Mouse (Mus musculus): ENCODE measurements around the gene Smok3c.
"Not testable (repeated sequence)": the region's sequence is repeated elsewhere in the genome, so short reads cannot be mapped to it uniquely, and the experiment has no call there.

The Smok3c gene

GRCm38 (mm10) chr5:138052894-138053293 lies at the start of gene Smok3c:
Gene Smok3c, plus strand, starts transcription at chr5:138053194.
- DNase-seq (ENCODE audit: low spot score), result not testable (repeated sequence)

- DNase-seq (ENCODE audit: low spot score), result no peak
Observed at GRCm38 (mm10) chr5:138009437-138009836, 43.6 kb upstream of the Smok3c start.

- DNase-seq (ENCODE audit: low spot score), result no peak
Observed at GRCm38 (mm10) chr5:138012382-138012781, 40.6 kb upstream of the Smok3c start.

- no peak for DNase-seq (ENCODE audit: low spot score)
Observed at GRCm38 (mm10) chr5:138016530-138016929, 36.5 kb upstream of the Smok3c start.

GRCm38 (mm10) chr5:138016997-138017396 lies 36.0 kb upstream of the Smok3c start:
- DNase-seq (ENCODE audit: low spot score), result no peak

- not testable (repeated sequence) for DNase-seq (ENCODE audit: low spot score)
Observed at GRCm38 (mm10) chr5:138019577-138019976, 33.4 kb upstream of the Smok3c start.

DNA sequence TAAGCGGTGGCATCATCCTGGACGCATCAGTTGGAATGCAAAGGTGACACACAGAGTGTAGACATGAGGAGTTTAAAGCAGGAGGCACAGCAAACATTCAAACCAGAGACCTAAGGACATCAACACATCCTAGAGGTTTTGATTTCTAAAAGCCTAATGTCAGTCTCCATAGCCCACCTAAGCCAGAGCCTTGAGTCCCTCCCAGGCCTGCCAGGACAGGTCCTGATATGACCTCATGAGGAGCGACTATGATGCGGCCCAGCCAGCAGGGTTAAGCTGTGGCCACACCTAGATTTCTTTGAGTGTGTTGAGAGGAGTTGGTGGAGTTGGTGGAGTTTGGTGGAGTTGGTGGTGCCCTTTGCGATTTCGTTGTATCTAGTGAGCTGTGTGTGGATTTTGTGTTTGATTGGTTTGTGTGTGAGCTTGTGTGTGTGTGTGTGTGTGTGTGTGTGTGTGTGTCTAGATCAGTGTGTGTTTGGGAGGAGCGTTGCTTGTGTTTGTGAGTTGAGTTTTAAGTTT lies 32.0 kb upstream of the Smok3c start, which contains the start of the genes Smok3a and Smok3b:
Gene Smok3a, plus strand, starts transcription at position 301 of the 519 bp plus-strand sequence.
Gene Smok3b, plus strand, starts transcription at position 469 of the 519 bp plus-strand sequence.
- not testable (repeated sequence) for DNase-seq (ENCODE audit: low spot score)

GRCm38 (mm10) chr5:138073803-138074202 lies 20.8 kb downstream of the Smok3c start:
- no peak for DNase-seq (ENCODE audit: low spot score)

- DNase-seq (ENCODE audit: low spot score), result no peak
Observed at GRCm38 (mm10) chr5:138075684-138076083, 22.7 kb downstream of the Smok3c start.

GRCm38 (mm10) chr5:138076148-138076547 lies 23.2 kb downstream of the Smok3c start:
- no peak for DNase-seq (ENCODE audit: low spot score)

GRCm38 (mm10) chr5:138080456-138080855 lies 27.5 kb downstream of the Smok3c start:
- DNase-seq (ENCODE audit: low spot score), result no peak

DNA sequence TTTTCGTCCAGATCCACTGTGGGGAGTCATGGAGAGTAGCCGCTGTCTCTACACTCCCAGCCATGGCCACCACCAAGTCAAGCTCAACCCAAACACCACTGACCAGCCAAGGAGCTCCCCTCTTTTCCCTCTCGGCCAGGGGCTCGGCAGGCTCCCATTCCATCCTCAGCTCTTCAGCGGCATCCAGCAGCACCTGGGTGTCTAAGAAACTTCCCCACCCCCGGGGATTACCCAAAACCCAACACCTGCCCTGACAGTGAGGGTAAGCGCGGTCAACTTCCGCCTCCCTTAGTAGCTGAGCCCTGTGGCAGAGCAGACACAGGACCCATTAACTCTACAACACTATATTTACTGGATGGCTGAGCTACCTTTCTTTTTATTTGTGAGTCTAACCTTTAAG lies 28.5 kb downstream of the Smok3c start:
- no peak for DNase-seq (ENCODE audit: low spot score)

- no peak for DNase-seq (ENCODE audit: low spot score)
Observed at GRCm38 (mm10) chr5:138083318-138083900, 30.4 kb downstream of the Smok3c start.

DNA sequence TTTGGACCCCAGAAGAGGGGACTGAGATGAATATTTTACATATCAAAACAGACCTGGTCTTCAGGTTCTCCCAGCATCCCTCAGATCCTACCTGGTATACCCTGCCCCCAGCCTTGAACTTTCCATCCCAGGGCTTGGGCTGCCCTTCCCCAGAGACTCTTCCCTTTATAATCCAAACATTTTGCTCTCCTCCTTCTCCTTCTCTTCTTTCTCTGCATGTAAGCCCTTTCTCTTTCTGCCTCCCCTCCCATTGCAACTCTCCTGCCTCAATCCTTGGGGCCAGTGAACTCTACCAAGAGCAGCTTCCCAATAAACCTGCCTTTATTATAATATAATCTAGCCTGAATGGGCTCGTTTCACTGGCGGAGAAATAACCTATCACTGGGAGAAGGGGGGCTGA lies 30.9 kb downstream of the Smok3c start:
- no peak for DNase-seq (ENCODE audit: low spot score)

DNA sequence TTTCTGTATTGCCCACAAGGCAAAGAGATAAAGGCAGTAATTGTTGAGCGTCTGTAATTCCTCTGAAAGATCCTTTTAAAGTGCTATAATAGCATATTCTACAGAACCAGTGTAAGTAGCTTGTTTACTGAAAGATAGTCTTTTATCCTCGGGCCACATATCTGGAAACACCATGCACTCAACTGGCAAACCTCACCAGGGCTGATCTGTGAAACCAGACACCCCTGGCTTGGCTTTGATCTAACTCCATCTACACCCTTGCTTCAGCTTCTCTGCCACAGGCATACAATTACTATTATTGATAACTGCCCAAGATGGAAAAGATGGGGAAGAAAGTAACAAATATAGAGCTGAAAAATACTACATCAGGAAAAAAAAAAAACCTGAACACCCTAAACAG lies 31.5 kb downstream of the Smok3c start:
- DNase-seq (ENCODE audit: low spot score), result no peak

DNA sequence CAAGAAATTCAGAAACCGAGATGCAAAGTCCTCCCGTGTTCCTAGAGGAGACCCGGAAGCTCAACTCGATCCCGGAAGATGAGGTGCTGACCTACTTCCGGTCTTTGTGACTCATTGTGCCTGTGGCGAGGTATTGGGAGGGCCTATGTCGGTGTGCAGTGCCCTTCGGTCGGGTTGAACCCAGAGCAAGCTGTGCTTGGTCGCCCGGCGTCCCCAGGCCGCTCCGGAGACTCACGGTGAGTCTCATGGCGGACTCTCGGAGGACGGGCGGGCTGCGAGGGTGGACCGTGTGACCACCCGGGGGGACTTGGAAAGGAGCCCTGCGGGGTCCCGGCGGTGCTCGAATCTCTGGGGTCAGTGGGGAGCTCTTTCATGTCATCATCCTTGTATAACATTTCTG lies 32.0 kb downstream of the Smok3c start, which contains the start of gene Zkscan1:
Gene Zkscan1, plus strand, starts transcription at position 89 of the 400 bp plus-strand sequence.
- peak; percentile 58 for DNase-seq (ENCODE audit: low spot score)

DNA sequence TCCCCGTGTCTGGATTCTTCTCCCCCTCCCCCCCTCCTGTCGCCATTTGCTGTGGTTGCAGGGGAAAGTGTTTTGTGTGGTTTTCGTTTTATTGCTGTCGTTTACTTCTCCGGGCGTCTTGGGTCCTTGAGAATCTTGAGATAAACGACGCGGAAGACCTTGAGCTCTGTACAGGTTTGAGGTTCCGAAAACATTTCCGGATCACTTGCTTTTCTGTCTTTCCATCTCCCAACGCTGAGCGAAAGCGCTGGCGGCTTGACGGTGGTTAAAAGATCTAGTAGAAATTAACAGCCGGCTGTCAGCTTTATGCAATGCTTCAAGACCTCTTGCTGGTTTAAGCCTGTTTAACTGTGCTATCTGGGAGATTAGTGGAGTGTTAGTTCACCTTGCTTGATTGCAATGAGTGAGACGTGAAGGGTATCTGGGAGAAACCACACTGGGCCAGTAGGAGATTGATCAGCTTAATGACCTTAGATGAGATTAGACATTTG lies 32.5 kb downstream of the Smok3c start:
- no peak for DNase-seq (ENCODE audit: low spot score)

- DNase-seq (ENCODE audit: low spot score), result no peak
Observed at GRCm38 (mm10) chr5:138086842-138087241, 33.8 kb downstream of the Smok3c start.

- DNase-seq (ENCODE audit: low spot score), result no peak
Observed at GRCm38 (mm10) chr5:138088366-138088765, 35.4 kb downstream of the Smok3c start.

- DNase-seq (ENCODE audit: low spot score), result no peak
Observed at GRCm38 (mm10) chr5:138089108-138089551, 36.1 kb downstream of the Smok3c start.

GRCm38 (mm10) chr5:138090271-138090670 lies 37.3 kb downstream of the Smok3c start:
- no peak for DNase-seq (ENCODE audit: low spot score)

DNA sequence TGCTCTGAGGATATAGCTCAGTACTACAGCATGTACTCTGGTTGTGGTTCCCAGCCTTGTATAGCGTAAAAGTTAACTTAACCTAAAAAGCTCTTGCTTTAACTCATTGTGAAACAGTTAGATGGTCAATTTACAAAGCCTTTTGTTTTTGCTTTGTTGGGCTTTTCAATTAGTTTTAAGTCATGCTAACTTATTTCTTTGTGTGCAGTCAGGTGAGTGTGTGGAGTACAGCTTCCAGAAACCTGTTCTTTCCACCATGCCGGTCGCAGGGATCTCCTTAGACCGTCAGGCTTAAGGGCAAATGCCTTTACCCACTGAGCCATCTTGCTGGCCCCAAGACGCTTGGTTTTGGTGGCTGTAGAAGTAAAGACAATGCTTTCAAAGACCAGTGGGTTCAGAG lies 37.7 kb downstream of the Smok3c start:
- no peak for DNase-seq (ENCODE audit: low spot score)

DNA sequence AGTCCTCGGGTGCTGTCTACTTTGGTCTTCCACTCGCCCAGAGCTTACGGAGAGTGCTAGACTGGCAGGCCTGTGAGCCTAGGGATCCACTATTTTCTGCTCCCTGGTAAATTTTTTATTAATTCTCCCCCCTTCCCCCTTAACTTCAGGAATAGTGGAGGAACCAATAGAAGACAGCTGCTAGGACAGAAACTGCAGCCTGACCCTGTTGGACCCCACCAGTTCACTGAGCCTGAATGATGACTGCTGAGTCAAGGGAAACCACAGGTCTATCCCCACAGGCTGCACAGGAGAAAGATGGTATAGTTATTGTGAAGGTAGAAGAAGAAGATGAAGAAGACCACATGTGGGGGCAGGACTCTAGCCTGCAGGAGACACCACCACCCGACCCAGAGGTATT lies 39.8 kb downstream of the Smok3c start:
- DNase-seq (ENCODE audit: low spot score), result no peak

DNA sequence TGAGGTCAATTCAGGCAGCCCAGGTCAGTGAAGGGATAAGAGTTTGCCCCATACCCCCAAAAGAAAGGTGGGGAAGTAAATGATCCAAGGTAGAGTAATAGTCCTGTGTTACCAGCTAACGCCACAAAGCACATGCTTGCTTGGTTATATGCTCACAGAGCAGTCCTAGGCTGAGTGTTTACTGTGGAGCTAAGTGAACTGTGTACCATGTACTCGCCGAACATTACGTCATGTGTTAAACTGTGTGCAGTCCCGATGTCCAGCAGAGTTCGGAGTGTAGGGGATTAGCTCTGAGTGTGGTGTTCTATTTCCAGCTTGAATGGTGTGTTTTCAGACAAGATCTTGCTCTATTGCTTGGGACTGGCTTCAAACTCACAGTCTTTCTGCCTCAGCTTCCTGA lies 41.5 kb downstream of the Smok3c start:
- no peak for DNase-seq (ENCODE audit: low spot score)
